Mouse (Mus musculus) heart, postnatal 10 days (tissue): ENCODE results near the gene Dguok. TPM values are rescaled to one million over a fixed set of nuclear protein-coding genes. Genes with fewer than 3 reads are reported as not detected.

Experiments used
- DNase-seq, 2 experiments: peaks; one replicate each; pipeline ENCODE4 v3.0.0; 2021
- intact Hi-C: fragments of 180-260 bp; cut with DNase I; formaldehyde crosslinking; loops from one replicate; pipeline ENCODE4 v1.15.1; 2025
- total RNA-seq, 2 experiments: library from RNA; stranded (reverse); gene quantifications; 2 replicates each; pipeline ENCODE4 v1.2.3; 2021

Dguok gene
- total RNA-seq, 2 experiments from 2014 or later: 24.0 to 31.1 TPM

- intact Hi-C loops: no loop called here
- DNase-seq: no peak
Observed at GRCm38 (mm10) chr6:83501524-83502310, 5.1 kb downstream of the Dguok start.

- DNase-seq: no peak
- intact Hi-C loops: no loop called here
Observed at GRCm38 (mm10) chr6:83500462-83500861, 6.3 kb downstream of the Dguok start.

- intact Hi-C loops: no loop called here
Observed at GRCm38 (mm10) chr6:83499078-83499477, 7.7 kb downstream of the Dguok start.

GRCm38 (mm10) chr6:83496753-83497710 lies 9.7 kb downstream of the Dguok start:
- DNase-seq: peak; percentile 60 to 71
- intact Hi-C loops: no loop called here

More at GRCm38 (mm10) chr6:83499078-83499477, 7.7 kb downstream of the Dguok start:
- DNase-seq: no peak

- peak; percentile 61 to 76 for DNase-seq
- intact Hi-C loops: no loop called here
Observed at GRCm38 (mm10) chr6:83496009-83496752, 10.6 kb downstream of the Dguok start.

- no peak for DNase-seq
- intact Hi-C loops: no loop called here
Observed at GRCm38 (mm10) chr6:83490622-83491021, 16.1 kb downstream of the Dguok start.

GRCm38 (mm10) chr6:83488200-83488599 lies 18.6 kb downstream of the Dguok start:
- intact Hi-C loops: no loop called here
- DNase-seq: no peak

- peak; percentile 48 to 51 for DNase-seq
- intact Hi-C loops: no loop called here
Observed at GRCm38 (mm10) chr6:83487298-83487697, 19.5 kb downstream of the Dguok start.

GRCm38 (mm10) chr6:83485854-83486253 lies 20.9 kb downstream of the Dguok start:
- peak; percentile 57 to 60 for DNase-seq

GRCm38 (mm10) chr6:83483776-83484175 lies 23.0 kb downstream of the Dguok start:
- no peak for DNase-seq

More at GRCm38 (mm10) chr6:83485854-83486253, 20.9 kb downstream of the Dguok start:
- intact Hi-C loops: no loop called here

GRCm38 (mm10) chr6:83482418-83483085 lies 24.2 kb downstream of the Dguok start:
- intact Hi-C loops: no loop called here
- no peak for DNase-seq

More at GRCm38 (mm10) chr6:83483776-83484175, 23.0 kb downstream of the Dguok start:
- intact Hi-C loops: no loop called here

GRCm38 (mm10) chr6:83480019-83480655 lies 26.6 kb downstream of the Dguok start:
- intact Hi-C loops: no loop called here
- DNase-seq: no peak

GRCm38 (mm10) chr6:83479193-83479592 lies 27.6 kb downstream of the Dguok start:
- intact Hi-C loops: no loop called here
- DNase-seq: no peak

GRCm38 (mm10) chr6:83478628-83479027 lies 28.1 kb downstream of the Dguok start:
- no peak for DNase-seq
- intact Hi-C loops: no loop called here

GRCm38 (mm10) chr6:83478217-83478616 lies 28.6 kb downstream of the Dguok start:
- DNase-seq: no peak
- intact Hi-C loops: no loop called here

GRCm38 (mm10) chr6:83475431-83475830 lies 31.3 kb downstream of the Dguok start:
- DNase-seq: no peak
- intact Hi-C loops: no loop called here

GRCm38 (mm10) chr6:83473240-83473639 lies 33.5 kb downstream of the Dguok start:
- DNase-seq: peak; percentile 76 to 80

GRCm38 (mm10) chr6:83471739-83472138 lies 35.0 kb downstream of the Dguok start:
- intact Hi-C loops: no loop called here
- no peak for DNase-seq

More at GRCm38 (mm10) chr6:83473240-83473639, 33.5 kb downstream of the Dguok start:
- intact Hi-C loops: no loop called here

GRCm38 (mm10) chr6:83464011-83464410 lies 42.8 kb downstream of the Dguok start:
- intact Hi-C loops: no loop called here
- DNase-seq: no peak
